Mouse (Mus musculus): ENCODE results near the gene Aacs. TPM values are rescaled to one million over a fixed set of nuclear protein-coding genes. Genes with fewer than 3 reads are reported as not detected.
"Not testable (repeated sequence)": the region's sequence is repeated elsewhere in the genome, so short reads cannot be mapped to it uniquely, and the experiment has no call there.

Aacs gene
- total RNA-seq, 2 experiments from 2014 or later, result 6.6 to 6.9 TPM

DNA sequence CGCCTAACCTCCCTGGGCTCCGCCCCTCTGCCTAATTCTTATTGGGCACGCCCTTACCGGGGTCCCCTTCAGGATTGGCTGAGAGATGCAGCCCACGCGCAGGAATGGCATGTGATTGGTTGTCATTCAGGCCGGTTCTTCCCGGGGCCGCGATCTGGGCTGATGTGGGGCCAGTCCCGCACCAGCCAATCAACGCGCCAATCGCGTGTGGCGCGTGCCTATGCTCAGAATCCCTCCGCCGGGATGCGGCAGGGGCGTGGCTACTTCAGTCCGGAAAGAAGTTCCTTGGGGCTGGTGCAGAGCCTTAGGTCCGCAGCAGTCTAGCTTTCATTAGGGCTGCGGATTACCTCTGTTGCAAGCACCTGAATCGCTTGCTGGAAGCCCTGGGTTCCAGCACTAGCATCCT lies 9.9 kb upstream of the Aacs start:
- peak; percentile 94 for DNase-seq

DNA sequence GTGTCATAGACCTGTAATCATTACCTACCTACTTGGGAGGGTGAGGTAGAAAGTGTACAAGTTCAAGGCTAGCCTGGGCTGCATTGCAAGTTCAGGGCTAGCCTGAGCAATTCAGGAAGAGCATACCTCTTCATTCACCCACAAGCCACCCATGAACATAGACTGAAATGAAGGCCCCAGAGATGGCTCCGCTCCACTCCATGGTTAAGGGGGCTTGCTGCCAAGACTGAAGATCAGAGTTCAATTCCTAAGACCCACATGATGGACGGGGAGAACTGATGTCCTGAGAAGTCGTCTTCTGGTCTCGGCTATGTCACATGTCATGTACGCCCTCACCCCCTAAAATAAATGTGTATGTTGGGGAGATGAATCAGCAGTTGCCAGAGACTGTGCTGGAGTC lies 9.1 kb upstream of the Aacs start:
- DNase-seq, result no peak

DNA sequence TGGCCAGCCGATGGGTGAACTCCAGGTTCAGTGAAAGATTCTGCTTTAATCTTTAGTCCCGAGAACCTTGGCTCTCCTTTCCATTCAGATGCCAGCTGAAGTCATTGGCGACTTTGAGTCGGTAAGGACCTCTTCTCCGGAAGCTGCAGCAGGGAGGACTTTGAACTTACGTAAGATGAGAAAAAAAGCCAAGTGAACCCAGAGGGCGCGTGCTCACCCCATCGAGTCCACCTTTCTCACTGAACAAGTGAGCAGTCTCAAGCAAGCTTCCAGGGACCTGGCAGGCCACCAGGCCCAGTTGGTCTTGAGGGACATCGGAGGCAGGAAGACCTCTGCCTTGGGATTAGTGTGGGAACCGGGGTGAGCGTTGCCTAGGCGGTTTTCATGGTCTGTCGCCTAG lies 8.4 kb upstream of the Aacs start:
- DNase-seq, result no peak

DNA sequence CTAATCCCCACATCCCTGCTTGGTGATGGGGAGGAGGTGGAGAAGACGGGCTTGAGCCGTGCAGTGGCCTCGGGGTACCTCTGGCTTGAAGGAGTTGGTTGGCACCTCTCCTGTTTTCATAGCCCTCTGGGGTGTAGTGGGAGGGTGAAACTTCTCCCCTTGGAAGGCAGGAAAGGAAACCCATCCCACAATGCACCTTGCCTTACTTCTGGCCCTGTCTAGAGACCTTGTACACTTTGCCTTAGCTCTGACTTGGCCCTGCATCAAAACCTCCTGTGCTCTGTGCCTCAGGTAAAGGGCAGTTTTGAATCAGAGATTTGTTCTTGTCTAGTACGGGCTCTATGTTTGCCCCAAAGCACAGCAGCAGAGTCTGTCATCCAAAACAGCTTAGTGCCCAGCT lies 4.9 kb upstream of the Aacs start:
- no peak for DNase-seq

DNA sequence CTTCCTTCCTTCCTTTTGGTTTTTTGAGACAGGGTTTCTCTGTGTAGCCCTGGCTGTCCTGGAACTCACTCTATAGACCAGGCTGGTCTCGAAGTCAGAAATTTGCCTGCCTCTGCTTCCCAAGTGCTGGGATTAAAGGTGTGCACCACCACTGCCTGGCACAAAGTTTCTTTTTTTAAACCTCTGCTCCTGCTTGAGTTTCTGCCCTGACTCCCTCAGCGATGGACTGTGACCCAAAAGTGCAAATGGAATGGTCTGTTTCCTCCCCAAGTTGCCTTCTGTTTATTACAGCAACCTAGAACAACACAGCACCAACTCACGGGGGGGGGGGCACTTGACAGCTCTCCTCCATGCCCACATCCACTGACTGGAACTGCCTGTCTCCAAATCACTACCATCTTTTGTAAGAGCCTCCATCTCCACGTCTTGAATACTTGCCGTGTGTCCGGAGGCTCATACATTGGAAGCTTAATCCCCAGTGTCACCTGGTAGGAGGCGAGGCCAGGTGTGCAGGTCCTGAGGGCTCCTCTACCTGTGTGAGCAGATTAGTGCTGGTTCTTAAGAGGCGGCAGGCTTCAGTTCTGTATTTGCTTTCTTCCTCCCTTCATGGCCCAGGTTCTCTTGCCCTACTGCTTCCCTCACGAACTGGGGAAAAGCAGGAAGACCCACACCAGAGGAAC lies 2.7 kb upstream of the Aacs start:
- no peak for DNase-seq

DNA sequence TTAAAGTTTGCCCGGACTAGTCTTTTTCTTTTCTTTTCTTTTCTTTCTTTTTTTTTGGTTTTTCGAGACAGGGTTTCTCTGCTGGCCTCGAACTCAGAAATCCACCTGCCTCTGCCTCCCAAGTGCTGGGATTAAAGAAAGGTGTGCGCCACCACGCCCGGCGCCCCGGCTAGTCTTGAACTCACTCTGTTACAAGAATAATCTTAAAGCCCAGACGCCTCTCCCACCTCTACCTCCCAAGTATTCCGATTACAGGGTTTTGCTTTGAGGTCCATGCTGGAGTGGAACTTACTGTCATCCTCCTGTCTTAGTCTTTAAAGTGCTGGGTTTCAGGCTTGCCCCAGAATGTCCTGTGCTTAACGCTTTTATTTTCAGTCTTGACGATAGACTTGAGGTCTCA lies 584 bp upstream of the Aacs start:
- no peak for DNase-seq

DNA sequence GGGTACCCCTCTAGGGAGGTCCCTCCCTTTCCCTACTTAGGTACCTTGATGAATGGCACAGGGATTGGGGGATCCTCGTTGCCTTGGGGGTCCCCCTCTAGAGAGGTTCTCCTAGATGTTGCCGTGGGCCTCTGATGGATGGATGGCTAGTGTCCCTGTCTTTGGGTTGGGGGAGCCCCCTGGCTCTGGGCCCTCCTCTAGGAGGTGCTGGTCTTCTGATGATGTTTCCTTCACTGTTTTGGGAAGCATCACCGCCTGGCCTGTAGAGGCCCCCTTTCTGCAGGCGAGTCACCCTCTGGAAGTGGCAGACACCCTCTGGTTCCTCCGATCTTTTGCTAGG lies 642 bp downstream of the Aacs start:
- DNase-seq, result peak; percentile 22

DNA sequence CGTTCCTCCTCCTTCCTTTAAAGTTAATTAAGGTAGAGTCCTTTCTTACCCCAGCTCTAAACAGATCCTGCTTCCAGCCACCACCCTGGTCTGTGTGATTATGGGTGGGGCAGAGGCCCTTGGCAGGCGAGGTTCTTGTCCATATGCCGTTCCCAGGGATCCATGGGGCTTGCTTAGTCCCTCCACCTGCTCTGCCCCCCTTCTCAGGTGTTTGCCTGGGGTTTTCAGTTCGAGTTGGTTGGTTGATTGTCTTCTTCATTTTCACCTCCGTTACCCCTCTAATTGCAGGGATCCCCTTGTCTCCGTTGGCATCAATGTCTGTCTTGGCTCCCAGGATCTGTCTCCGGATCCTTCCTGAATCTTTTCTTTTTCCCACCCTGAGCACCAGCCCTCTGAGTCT lies 1.2 kb downstream of the Aacs start:
- no peak for DNase-seq

DNA sequence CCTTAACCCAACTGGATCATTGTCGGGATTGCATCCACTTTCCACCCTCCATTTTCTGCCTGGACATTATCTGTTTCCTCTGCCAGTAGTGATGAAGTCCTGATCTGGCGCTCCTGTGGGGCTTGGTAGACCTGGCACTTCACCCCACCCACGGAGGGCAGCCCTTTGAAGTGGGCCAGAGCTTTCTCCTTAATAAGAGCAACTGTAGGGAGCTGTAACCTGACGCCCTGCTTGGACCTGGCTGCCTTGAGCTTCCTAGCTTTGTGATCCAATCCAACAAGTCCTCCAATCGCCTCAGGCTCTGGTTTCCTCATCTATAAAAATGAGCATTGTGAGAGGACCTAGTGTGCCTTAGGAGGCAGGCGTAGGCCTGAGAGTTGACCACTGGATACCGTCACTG lies 1.9 kb downstream of the Aacs start:
- no peak for DNase-seq

DNA sequence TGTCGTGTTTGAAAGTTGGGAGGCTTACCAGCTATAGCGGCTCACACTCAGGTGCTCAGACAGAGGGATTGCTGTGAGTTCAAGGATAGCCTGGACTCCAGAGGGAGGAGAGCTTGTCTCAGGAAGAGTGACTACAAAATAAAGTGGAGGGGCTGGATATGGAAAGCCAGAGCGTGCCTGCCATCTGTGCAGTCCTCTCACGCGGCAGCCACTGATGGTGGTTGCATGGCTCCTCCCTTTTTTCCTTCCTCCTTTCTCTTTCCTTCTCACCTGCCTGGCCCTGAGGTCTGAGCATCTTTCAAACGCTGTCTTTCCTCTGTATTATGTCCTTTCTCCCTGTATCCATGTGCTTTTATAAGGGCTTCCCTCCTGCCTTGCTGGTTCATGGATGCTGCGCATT lies 2.4 kb downstream of the Aacs start:
- DNase-seq, result no peak

DNA sequence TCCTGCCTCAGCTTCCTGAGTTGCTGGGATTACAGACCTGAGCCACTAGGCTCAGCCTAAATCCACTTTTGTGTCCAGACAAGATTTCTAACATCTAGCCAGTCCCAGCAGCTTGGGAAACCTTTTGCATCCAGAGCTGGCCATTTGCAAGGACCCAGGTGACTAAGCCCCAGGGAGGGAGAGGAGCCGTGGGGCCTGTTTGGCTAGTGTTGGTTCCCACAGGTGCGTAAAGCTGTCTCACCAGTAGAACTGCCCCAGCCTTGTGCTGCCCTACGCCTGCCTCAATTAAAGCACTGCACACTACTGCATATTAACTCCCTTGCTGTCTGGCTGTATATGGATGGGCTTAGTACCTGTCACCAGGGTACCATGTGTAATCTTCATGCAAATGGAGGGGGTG lies 3.8 kb downstream of the Aacs start:
- no peak for DNase-seq

DNA sequence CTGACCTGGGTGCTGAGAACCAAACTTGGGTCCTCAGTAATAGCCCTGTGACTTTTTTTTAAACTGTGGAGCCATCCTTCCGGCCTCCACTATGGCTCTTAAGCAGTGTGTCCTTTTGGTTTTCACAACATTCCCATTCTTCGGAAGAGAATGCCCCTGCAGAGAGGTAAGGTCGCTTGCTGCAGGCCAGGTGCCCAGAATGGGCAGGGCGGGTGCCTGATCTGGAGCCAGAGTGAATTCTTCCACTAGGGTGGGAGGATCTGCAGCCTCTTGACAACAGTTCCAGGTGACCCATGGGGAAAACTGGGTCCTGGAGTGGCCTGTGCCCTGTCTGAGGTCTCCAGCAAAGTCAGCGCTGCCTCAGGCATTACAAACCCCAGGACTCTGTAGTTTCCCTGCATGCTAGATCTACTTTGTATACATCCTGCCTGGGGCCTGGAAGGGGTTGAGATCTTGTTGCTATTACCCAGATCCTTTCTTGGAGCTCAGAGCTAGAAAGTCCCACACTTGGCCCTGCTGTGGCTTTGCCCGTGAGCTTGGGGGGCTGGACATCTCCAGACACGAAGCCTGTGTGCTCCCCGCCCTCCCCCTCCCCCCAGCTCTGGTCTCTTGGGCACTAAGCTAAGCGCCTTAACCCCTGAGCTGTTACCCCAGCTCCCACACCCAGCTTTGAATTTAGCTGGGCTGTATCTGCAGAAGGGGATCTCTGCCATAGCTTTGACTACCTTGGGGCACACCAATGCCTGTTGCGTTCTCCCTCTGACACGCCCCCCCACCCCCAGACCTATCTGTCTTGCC lies 5.0 kb downstream of the Aacs start:
- DNase-seq, result no peak

DNA sequence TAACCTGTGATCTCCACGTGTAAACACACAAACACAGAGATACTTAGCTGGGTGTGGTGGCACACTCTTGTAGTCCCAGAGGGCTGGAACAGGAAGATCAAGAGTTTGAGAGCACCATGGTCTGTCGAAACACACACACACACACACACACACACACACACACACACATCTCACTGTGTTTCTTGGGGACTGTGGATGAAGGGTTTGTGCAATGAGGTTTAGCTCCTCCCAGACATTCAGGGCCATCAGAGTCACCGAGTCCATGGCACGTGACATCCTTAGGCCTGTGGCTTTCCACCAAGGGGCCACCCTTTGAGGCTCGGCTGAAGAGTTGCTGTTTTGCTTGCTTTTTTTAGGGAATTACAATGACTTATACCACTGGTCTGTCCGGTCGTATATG lies 6.9 kb downstream of the Aacs start:
- DNase-seq, result no peak

DNA sequence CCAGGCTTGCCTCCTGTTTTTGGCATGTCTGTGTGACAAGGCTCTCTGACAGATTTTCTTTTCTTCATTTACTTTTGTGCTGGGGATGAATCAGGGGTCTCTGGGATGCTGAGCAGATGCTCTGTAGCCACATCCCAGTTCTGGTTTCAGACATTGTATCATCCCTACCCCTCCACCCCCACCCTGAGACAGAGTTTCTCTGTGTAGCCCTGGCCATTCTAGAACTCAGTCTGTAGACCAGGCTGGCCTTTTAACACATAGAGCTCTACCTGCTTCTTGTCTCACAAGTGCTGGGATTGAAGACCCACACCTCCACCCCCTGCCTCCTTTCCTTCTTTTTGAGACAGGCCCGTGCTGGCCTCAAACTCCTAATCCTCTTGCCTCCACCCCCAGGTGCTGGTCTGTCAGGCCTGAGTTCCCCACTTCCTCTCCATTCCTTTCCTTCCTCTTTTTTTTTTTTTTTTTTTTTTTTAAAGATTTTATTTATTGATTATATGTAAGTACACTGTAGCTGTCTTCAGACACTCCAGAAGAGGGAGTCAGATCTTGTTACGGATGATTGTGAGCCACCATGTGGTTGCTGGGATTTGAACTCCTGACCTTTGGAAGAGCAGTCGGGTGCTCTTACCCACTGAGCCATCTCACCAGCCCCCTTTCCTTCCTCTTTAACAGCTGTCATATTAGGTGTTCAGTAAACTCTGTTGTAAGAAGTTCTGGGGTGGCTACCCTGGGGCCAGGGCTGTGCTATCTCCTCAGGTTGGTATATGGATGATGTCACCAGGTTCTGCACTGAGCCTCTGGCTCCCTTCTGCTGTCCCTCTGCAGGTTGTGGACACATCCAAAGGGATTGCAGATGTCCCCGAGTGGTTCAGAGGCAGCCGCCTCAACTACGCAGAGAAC lies 8.3 kb downstream of the Aacs start:
- DNase-seq, result no peak

DNA sequence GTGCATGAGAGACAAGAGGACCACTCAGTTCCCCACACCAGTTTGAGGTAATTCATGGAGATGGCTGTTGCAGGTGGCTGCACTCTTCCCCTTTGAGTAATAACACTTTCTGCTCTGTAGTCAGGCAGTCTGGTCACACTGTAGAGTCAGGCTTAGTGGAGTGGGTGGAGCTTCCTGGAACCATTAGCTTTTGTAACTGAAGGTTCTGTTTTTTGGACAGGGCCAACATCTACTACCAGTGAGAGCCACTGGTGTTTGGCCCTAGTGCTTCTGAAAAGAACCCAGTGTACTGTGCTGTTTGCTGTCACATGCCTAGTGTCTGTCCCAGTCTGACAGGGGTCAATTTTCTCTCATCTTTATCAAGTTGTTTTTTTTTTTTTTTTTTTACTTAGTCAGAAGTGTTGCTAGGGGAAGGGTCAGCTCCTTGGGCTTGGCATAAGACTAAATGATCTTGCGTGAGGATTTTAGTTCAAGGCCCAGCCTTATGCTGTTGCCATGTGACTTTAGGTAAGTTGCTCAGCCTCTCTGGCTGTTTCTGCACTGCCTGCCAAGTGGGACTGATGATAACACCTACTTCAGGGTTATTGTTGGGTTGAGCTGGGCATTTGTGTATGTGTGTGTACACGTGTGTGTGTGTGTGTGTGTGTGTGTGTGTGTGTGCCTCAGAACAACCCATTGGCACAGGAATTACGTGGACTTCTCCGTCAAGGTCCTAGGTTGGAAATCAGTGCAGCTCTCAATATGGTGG lies 9.6 kb downstream of the Aacs start:
- no peak for DNase-seq

DNA sequence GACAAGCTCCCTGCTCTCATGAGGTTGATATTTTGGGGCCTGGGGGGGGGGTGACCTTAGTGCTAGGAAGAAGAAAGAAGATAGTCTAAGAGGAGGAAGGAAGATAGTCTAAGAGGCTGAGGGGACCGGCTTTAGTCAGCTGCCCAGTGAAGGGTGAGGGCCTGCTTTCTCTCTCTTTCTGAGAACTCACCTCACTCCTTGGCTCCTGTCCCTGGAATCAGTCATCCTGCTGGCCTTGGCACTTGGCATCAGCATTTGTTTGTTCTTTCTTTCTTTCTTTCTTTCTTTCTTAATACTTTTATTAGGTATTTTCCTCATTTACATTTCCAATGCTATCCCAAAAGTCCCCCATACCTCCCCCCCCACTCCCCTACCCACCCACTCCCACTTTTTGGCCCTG lies 10.5 kb downstream of the Aacs start:
- DNase-seq, result no peak

DNA sequence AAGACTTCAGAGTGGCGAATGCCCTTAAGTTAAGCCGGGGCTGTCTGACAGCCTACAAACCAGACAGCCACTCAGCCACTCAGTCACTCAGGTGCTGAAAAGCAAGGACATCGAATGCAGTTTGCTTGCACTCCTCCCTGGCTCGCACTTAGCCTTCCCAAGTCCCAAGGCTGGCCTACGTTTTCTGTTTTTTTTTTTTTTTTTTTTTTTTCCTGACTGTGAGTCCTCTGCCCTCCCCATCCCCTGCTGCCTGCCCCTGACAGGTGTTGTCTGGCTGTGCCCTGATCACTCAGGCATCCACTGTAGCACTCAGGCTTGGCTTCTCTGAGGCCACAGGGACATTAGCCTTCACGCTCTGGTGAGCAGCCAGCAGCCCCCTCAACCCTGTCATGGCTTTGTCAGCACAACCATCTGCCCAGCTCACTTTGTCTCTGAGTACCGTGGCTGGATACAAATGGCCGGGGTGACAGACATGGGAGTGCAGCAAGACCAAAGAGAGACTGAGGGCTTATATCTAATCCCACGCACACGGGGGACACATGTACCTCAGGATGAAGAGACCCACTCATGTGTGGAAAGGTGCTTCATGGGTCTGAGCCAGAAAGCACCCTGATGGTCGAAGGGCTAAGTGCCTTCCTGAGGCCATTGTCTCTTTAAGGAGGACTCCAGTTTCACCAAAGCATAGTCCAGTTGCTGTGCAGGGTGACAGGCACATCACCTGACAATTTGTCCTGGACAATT lies 11.9 kb downstream of the Aacs start:
- DNase-seq, result no peak

DNA sequence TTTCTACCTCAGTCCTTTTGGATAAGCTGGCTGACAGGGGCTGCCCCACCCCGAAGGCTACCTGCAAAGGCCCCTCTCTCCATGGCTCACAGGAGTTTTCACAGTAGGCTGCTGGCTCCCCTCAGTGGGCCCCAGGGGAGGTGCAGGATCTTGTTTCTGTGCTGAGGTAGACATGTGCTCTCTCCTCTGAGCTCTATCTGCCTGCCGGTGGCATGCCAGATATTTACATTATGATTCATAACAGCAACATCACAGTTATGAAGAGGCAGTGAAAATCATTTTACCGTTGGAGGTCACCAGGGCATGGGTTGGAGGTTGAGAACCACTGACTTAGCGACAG lies 12.5 kb downstream of the Aacs start:
- DNase-seq, result peak; percentile 22

DNA sequence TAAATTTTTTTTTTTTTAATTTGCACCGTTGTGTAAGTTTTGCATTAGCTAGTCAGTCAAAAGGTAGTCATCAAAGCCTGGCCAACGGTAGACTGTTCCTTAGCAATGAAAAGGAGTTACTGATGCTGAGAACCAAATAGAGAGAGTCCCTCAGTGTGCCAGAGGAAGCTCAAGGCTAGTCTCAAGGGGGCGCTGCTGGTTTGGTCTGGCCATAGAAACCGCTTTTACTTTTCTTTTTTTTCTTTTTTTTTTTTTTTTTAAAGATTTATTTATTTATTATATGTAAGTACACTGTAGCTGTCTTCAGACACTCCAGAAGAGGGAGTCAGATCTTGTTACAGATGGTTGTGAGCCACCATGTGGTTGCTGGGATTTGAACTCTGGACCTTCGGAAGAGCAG lies 13.3 kb downstream of the Aacs start:
- not testable (repeated sequence) for DNase-seq

DNA sequence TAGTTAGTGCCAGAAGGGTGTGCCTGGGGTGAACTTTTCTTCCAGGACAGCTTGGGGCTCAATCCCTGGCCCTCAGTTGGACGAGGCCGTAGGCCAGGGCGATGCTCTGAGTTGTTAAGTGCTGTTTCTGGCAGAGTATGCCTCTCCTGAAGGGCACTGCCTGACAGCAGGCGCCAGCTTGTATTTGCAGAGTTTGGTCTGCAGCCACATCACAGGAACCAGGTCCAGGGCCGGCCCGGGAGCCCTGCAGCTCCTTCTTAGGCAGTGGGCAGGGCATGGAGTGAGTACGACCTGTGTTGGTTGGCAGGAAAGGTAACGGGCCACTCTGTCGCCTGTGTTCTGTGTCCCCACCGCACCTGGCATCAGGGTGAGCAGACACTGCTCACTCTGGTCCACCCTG lies 15.5 kb downstream of the Aacs start:
- DNase-seq, result peak; percentile 33

DNA sequence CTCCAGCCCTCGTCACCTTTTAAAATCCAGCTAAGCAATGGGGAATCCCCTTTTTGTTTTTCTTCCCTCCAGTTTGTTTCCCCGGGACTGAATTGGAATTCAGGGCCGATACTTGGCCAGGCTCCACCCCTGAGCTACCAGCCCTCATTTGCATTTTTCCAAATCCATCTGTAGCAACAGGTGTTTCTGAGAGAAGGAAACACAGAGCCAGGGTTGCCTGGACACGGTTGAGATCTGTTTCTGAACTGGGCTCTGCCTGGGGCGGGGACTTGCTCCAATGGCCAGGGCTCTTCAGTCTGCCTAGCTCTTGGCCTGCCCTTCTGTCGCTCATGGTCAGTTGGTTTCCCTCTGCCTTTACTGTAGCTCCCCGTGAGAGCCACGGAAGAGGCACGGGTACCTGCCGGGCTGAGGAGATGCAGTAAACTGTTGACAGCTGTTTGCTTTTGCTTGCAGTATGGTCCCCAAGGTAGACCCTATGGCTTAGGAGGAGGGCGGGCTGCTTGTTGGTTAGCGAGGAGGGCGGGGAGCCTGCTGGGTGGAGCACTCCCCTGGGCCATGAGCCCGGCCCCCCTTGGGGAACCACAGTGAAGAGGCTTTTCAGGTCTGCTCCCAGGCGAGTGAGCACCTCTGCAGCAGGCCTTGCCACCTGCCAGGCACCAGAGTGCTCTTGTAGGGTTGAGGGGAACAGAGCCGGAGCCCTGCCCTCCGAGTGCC lies 16.9 kb downstream of the Aacs start:
- no peak for DNase-seq

DNA sequence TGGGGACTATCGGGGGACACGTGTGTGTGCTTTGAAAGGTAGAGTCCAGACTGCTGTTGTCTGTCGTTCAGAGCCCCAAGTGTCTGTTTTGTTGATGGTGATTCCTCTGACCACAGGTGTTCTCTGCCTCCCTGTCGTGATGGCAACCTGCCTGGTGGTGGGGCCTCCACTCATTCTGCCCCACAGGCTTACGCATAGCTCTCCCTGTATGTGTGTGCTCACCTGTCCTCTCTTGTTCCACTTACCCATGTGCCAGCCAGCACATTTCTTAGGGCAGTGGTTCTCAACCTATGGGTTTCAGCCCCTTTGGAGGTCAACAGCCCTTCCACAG lies 17.4 kb downstream of the Aacs start:
- no peak for DNase-seq

Measured in heart, postnatal 4 days (tissue).